Mouse (Mus musculus): ENCODE data around the gene Msh6. TPM values are rescaled to one million over a fixed set of nuclear protein-coding genes. Genes with fewer than 3 reads are reported as not detected.
"Not testable (repeated sequence)": the region's sequence is repeated elsewhere in the genome, so short reads cannot be mapped to it uniquely, and the experiment has no call there.

Msh6 gene
- polyA plus RNA-seq, 1 experiment from 2014 or later, result 31.9 TPM

DNA sequence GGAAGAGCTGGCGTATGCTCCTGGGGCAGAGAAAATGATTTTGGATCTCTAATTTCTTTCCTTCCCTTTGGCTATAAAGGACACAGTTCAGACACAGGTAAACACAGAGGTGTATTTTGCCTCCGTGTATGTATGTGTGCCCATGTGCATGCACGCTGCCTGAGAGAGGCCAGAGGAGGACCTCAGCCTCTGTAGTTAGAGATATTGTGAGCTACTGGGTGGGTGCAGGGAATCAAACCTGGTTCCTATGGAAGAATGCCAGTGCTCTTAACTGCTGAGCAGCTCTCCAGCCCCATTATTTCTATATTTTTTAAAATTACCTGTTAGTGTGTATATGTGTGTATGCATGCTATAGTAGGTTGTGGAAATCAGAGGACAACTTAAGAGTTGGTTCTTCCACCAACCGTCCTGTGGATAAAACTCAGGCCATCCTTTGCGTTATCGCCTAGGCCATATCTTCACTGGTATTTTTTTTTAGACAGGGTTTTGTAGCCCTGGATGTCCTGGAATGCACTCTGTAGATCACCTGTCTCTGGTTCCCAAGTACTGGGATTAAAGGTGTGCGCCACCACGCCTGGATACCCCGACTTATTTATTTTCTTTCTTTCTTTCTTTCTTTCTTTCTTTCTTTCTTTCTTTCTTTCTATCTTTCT lies 1.4 kb downstream of the Msh6 start:
- no peaks in the 10 kb centered on the region for H3K27me3 ChIP-seq (replicated peaks; ENCODE audit: control insufficient read depth, insufficient read depth, low read length)
- DNase-seq (ENCODE audit: low spot score), result no peak
- no peak overlapping the region for H3K27ac ChIP-seq (ENCODE audit: low read depth, low read length)
- H3K4me1 ChIP-seq (ENCODE audit: control insufficient read depth, insufficient read depth, low read length), result peaks cover 12% of the 10 kb centered on the region
- H3K9me3 ChIP-seq (replicated peaks; ENCODE audit: control insufficient read depth, low read length), result no peaks in the 10 kb centered on the region
- no peak for ATAC-seq
- H3K36me3 ChIP-seq (ENCODE audit: control insufficient read depth, insufficient read depth, low read length), result peaks cover 22% of the 10 kb centered on the region
- WGBS, result 68% methylated on average over 9 of the region's 9 CpGs
- H3K9ac ChIP-seq (ENCODE audit: low read length), result peak overlapping the region; percentile 92
- peak overlapping the region; percentile 85 for H3K4me2 ChIP-seq (ENCODE audit: low read length)
- H3K4me3 ChIP-seq (ENCODE audit: low read depth, low read length), result peak overlapping the region; percentile 99

DNA sequence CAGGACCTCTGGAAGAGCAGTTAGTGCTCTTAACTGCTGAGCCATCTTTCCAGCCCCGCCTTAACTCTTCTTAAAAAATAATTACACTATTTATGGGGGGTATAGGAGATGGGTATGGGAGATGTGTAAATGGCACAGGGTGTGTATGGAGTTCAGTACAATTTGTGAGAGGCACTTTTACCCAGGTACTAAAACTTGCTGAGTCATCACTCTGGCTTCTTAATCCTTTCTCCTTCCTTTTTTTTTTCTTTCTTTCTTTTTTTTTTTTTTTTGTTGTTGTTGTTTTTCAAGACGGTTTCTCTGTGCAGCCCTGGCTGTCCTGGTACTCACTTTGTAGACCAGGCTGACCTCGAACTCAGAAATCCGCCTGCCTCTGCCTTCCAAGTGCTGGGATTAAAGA lies 2.1 kb downstream of the Msh6 start:
- not testable (repeated sequence) for H3K9me3 ChIP-seq (replicated peaks; ENCODE audit: control insufficient read depth, low read length); H3K9ac ChIP-seq (ENCODE audit: low read length); DNase-seq (ENCODE audit: low spot score); H3K4me2 ChIP-seq (ENCODE audit: low read length); H3K27ac ChIP-seq (ENCODE audit: low read depth, low read length); H3K27me3 ChIP-seq (replicated peaks; ENCODE audit: control insufficient read depth, insufficient read depth, low read length); H3K4me3 ChIP-seq (ENCODE audit: low read depth, low read length); ATAC-seq
- WGBS, result 87% methylated on average over 4 of the region's 4 CpGs
- Histone ChIP-seq H3K36me3 (ENCODE audit: control insufficient read depth, insufficient read depth, low read length) (peaks cover 28% of the 10 kb centered on the region), H3K4me1 (ENCODE audit: control insufficient read depth, insufficient read depth, low read length) (peaks cover 12% of the 10 kb centered on the region)

DNA sequence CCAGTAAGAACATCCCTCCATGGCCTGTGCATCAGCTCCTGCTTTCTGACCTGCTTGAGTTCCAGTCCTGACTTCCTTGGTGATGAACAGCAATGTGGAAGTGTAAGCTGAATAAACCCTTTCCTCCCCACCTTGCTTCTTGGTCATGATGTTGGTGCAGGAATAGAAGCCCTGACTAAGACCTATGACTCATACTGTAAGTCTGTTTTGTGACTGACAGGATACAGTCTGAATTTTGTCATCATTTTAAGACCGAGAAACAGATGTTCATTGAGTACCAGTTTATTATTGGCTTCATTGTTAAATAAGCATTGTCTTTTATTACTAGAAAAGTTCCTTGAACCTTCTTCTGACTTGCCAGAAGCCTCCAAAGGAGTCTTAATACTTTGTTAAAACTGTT lies 4.8 kb downstream of the Msh6 start:
- H3K36me3 ChIP-seq (ENCODE audit: control insufficient read depth, insufficient read depth, low read length), result peaks cover 54% of the 10 kb centered on the region
- H3K4me1 ChIP-seq (ENCODE audit: control insufficient read depth, insufficient read depth, low read length); H3K27me3 ChIP-seq (replicated peaks; ENCODE audit: control insufficient read depth, insufficient read depth, low read length); H3K9ac ChIP-seq (ENCODE audit: low read length); H3K27ac ChIP-seq (ENCODE audit: low read depth, low read length); H3K9me3 ChIP-seq (replicated peaks; ENCODE audit: control insufficient read depth, low read length); DNase-seq (ENCODE audit: low spot score); ATAC-seq; H3K4me3 ChIP-seq (ENCODE audit: low read depth, low read length); H3K4me2 ChIP-seq (ENCODE audit: low read length): not testable (repeated sequence)
- 89% methylated on average over 1 of the region's 1 CpGs for WGBS

GRCm38 (mm10) chr17:87982112-87982511 lies 7.2 kb downstream of the Msh6 start:
- Histone ChIP-seq H3K36me3 (ENCODE audit: control insufficient read depth, insufficient read depth, low read length) (peaks cover 78% of the 10 kb centered on the region), H3K4me1 (ENCODE audit: control insufficient read depth, insufficient read depth, low read length) (no peaks in the 10 kb centered on the region), H3K9me3 (replicated peaks; ENCODE audit: control insufficient read depth, low read length) (no peaks in the 10 kb centered on the region), H3K4me3 (ENCODE audit: low read depth, low read length) (no peak overlapping the region), H3K27ac (ENCODE audit: low read depth, low read length) (no peak overlapping the region), H3K4me2 (ENCODE audit: low read length) (no peak overlapping the region), H3K9ac (ENCODE audit: low read length) (no peak overlapping the region), H3K27me3 (replicated peaks; ENCODE audit: control insufficient read depth, insufficient read depth, low read length) (no peaks in the 10 kb centered on the region)
- ATAC-seq, result no peak
- DNase-seq (ENCODE audit: low spot score), result no peak
- WGBS, result 94% methylated on average over 3 of the region's 3 CpGs

DNA sequence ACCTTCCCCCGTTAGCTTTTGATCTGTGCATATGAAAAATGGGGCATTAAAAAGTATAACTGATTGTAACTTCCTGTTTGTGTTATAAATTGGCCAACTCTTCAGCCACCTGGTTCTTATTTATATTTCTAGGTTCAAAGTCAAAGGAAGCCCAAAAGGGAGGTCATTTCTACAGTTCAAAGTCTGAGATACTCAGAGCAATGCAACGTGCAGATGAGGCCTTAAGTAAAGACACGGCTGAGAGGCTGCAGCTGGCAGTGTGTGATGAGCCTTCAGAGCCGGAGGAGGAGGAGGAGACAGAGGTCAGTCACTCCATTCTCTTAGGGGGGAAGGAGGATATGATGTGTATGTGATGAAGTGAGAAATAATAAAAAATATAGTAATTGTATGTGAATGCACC lies 8.5 kb downstream of the Msh6 start:
- WGBS, result 87% methylated on average over 4 of the region's 4 CpGs
- ATAC-seq, result no peak
- no peak overlapping the region for H3K4me3 ChIP-seq (ENCODE audit: low read depth, low read length)

DNA sequence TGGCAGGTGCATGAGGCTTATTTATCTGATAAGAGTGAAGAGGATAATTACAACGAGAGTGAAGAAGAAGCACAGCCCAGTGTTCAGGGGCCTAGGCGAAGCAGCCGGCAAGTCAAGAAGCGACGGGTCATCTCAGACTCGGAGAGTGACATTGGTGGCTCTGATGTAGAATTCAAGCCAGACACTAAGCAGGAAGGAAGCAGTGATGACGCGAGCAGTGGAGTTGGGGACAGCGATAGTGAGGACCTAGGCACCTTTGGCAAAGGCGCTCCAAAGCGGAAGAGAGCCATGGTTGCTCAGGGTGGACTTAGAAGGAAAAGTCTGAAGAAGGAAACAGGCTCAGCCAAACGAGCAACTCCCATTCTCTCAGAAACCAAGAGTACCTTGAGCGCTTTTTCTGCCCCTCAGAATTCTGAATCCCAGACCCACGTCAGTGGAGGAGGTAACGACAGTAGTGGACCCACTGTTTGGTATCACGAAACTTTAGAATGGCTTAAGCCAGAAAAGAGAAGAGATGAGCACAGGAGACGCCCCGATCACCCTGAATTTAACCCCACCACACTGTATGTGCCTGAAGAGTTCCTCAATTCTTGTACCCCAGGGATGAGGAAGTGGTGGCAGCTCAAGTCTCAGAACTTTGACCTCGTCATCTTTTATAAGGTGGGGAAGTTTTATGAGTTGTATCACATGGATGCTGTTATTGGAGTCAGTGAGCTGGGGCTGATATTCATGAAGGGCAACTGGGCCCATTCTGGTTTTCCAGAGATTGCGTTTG lies 9.8 kb downstream of the Msh6 start:
- 93% methylated on average over 20 of the region's 20 CpGs for WGBS
- DNase-seq (ENCODE audit: low spot score) (no peak), ATAC-seq (no peak)
- no peaks in the 10 kb centered on the region for H3K4me1 ChIP-seq (ENCODE audit: control insufficient read depth, insufficient read depth, low read length)
- H3K9ac ChIP-seq (ENCODE audit: low read length), result no peak overlapping the region
- H3K4me3 ChIP-seq (ENCODE audit: low read depth, low read length), result no peak overlapping the region
- no peak overlapping the region for H3K27ac ChIP-seq (ENCODE audit: low read depth, low read length)
- H3K27me3 ChIP-seq (replicated peaks; ENCODE audit: control insufficient read depth, insufficient read depth, low read length), result no peaks in the 10 kb centered on the region
- H3K36me3 ChIP-seq (ENCODE audit: control insufficient read depth, insufficient read depth, low read length), result peaks cover 92% of the 10 kb centered on the region
- no peak overlapping the region for H3K4me2 ChIP-seq (ENCODE audit: low read length)
- H3K9me3 ChIP-seq (replicated peaks; ENCODE audit: control insufficient read depth, low read length), result no peaks in the 10 kb centered on the region

More for the DNA sequence above, 8.5 kb downstream of the Msh6 start:
- Histone ChIP-seq H3K9ac (ENCODE audit: low read length) (no peak overlapping the region), H3K4me1 (ENCODE audit: control insufficient read depth, insufficient read depth, low read length) (no peaks in the 10 kb centered on the region), H3K4me2 (ENCODE audit: low read length) (no peak overlapping the region), H3K36me3 (ENCODE audit: control insufficient read depth, insufficient read depth, low read length) (peaks cover 83% of the 10 kb centered on the region), H3K9me3 (replicated peaks; ENCODE audit: control insufficient read depth, low read length) (no peaks in the 10 kb centered on the region), H3K27me3 (replicated peaks; ENCODE audit: control insufficient read depth, insufficient read depth, low read length) (no peaks in the 10 kb centered on the region), H3K27ac (ENCODE audit: low read depth, low read length) (no peak overlapping the region)
- DNase-seq (ENCODE audit: low spot score), result no peak

GRCm38 (mm10) chr17:87985916-87986315 lies 11.1 kb downstream of the Msh6 start:
- peaks cover 98% of the 10 kb centered on the region for H3K36me3 ChIP-seq (ENCODE audit: control insufficient read depth, insufficient read depth, low read length)
- H3K4me3 ChIP-seq (ENCODE audit: low read depth, low read length), result no peak overlapping the region
- no peaks in the 10 kb centered on the region for H3K4me1 ChIP-seq (ENCODE audit: control insufficient read depth, insufficient read depth, low read length)
- WGBS, result 77% methylated on average over 8 of the region's 8 CpGs
- no peak overlapping the region for H3K4me2 ChIP-seq (ENCODE audit: low read length)
- no peak overlapping the region for H3K27ac ChIP-seq (ENCODE audit: low read depth, low read length)
- no peak for ATAC-seq
- no peak for DNase-seq (ENCODE audit: low spot score)
- no peak overlapping the region for H3K9ac ChIP-seq (ENCODE audit: low read length)
- no peaks in the 10 kb centered on the region for H3K9me3 ChIP-seq (replicated peaks; ENCODE audit: control insufficient read depth, low read length)
- no peaks in the 10 kb centered on the region for H3K27me3 ChIP-seq (replicated peaks; ENCODE audit: control insufficient read depth, insufficient read depth, low read length)

DNA sequence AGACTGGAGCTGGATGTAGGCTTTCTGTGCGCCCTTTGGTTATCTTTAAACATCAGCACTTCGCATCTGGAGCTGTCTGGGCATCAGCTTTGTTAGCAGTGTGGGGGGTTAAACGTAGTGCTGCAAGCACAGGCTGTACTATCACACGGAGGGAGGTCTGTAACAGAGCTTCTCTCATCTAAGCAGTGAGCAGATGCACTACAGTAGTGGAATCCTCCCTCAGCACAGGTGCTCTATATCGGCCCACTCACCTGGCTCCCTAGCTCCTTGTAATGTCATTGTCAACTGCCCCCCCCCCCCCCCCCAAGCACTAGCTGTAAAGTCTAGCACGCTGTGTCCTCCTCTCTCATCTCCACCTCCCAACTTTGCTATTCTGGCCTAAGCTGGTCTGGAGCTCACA lies 12.6 kb downstream of the Msh6 start:
- Histone ChIP-seq H3K4me2 (ENCODE audit: low read length) (no peak overlapping the region), H3K4me1 (ENCODE audit: control insufficient read depth, insufficient read depth, low read length) (no peaks in the 10 kb centered on the region), H3K9ac (ENCODE audit: low read length) (no peak overlapping the region), H3K9me3 (replicated peaks; ENCODE audit: control insufficient read depth, low read length) (no peaks in the 10 kb centered on the region), H3K36me3 (ENCODE audit: control insufficient read depth, insufficient read depth, low read length) (peaks cover 97% of the 10 kb centered on the region), H3K27me3 (replicated peaks; ENCODE audit: control insufficient read depth, insufficient read depth, low read length) (no peaks in the 10 kb centered on the region), H3K27ac (ENCODE audit: low read depth, low read length) (no peak overlapping the region), H3K4me3 (ENCODE audit: low read depth, low read length) (no peak overlapping the region)
- DNase-seq (ENCODE audit: low spot score) (no peak), ATAC-seq (no peak)
- 72% methylated on average over 6 of the region's 6 CpGs for WGBS

DNA sequence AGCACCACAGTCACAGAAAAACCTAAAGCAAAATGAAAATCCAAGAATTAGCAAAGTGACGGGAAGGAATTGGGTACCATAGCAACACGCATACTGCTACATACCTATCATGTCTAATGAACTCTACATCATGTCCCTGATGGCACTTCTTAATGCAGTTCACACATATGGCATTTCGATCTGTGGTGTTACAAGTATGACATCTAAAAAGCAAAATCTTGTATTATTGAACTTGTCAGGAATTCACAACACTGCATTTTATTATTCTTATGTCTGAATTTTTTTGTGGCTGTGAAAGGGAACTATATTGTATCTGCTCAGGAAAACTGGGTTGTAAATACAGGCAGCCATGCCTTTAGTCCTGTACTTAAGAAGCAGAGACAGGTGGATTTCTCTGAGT lies 17.3 kb downstream of the Msh6 start:
- DNase-seq (ENCODE audit: low spot score) (no peak), ATAC-seq (no peak)
- Histone ChIP-seq H3K36me3 (ENCODE audit: control insufficient read depth, insufficient read depth, low read length) (peaks cover 91% of the 10 kb centered on the region), H3K9me3 (replicated peaks; ENCODE audit: control insufficient read depth, low read length) (no peaks in the 10 kb centered on the region), H3K4me2 (ENCODE audit: low read length) (no peak overlapping the region), H3K9ac (ENCODE audit: low read length) (no peak overlapping the region), H3K4me1 (ENCODE audit: control insufficient read depth, insufficient read depth, low read length) (no peaks in the 10 kb centered on the region), H3K27me3 (replicated peaks; ENCODE audit: control insufficient read depth, insufficient read depth, low read length) (no peaks in the 10 kb centered on the region), H3K27ac (ENCODE audit: low read depth, low read length) (no peak overlapping the region), H3K4me3 (ENCODE audit: low read depth, low read length) (no peak overlapping the region)
- 84% methylated on average over 3 of the region's 3 CpGs for WGBS

Data from forebrain, embryonic 14.5 days (tissue).